Mouse (Mus musculus): ENCODE measurements around the gene Zmynd19.
A peak's percentile ranks its signal among the peaks of the same experiment; 100 is the strongest.
"Not testable (repeated sequence)": the region's sequence is repeated elsewhere in the genome, so short reads cannot be mapped to it uniquely, and the experiment has no call there.

The Zmynd19 gene

DNA sequence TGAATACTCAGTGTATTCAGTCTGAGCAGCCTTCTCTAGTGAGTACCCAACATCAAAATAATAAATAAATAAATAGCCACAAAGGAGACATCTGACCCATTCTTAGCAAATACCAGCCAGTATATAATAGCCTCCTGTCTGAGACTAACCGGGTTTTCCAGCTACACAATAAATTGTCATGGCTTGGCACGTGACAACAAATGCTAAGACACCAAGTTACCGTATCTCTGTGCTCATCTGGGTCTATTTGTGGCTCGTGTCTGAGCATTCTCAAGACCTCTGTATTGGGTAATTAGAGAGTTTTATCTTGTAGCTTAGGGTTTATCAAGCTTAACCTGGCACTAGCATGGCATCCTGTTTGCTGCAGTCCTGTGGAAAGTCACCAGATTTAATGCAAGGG, 7.5 kb upstream of the Zmynd19 start:
- no peak for DNase-seq (ENCODE audit: low read depth, low spot score)

- DNase-seq (ENCODE audit: low read depth, low spot score), result not testable (repeated sequence)
Observed at GRCm38 (mm10) chr2:24944304-24944703, 5.3 kb upstream of the Zmynd19 start.

GRCm38 (mm10) chr2:24950189-24950535, 570 bp downstream of the Zmynd19 start:
- no peak for DNase-seq (ENCODE audit: low read depth, low spot score)

DNA sequence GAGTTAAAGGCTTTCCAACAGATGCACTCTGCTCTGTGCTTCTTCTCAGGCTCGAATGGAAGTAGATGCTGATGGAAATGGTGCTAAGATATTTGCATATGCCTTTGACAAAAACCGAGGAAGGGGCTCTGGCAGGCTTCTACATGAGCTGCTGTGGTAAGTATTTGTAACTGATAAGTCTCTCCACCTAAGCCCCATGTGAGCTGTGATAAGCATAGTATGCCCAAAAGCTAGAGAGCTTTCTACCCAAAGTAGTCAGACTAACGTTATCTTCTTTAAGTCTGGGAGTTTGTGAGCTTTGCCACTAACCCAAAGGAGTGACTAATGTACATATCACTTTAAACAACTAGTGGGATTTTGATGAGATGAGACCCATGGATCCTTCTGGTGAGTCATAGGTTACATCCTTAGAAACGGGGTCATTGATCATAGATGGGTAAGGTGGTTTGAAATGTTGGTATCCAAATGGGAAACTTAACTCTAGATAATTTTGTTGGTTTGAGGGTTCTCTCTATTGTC, 3.0 kb downstream of the Zmynd19 start:
- DNase-seq (ENCODE audit: low read depth, low spot score), result no peak

DNA sequence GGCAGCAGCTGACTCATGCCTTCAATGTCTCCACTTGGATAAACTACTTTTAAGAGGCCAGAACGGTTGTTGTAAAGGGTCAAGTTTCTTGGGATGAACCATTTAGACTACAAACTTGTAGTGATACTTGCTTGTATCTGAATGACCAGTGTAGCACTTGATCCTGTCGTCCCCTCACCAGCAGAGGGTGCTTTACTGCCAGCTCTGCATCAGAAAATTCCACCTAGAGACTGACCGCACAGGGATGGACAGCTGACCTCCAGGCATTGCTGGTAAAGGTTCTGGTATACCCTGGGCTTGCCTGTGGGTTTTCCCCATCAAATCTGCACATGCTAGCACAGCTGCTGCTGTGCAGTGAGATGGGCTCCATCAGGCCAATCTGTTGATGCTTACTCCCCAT, 11.3 kb downstream of the Zmynd19 start:
- DNase-seq (ENCODE audit: low read depth, low spot score), result peak; percentile 8

GRCm38 (mm10) chr2:24962304-24963000, 12.9 kb downstream of the Zmynd19 start, which contains the start of gene Dph7:
Gene Dph7 (plus strand): TSS chr2:24962400.
- peak; percentile 81 for DNase-seq (ENCODE audit: low read depth, low spot score)

- no peak for DNase-seq (ENCODE audit: low read depth, low spot score)
Observed at GRCm38 (mm10) chr2:24970386-24970785, 20.8 kb downstream of the Zmynd19 start.

GRCm38 (mm10) chr2:24974452-24974851, 24.9 kb downstream of the Zmynd19 start:
- not testable (repeated sequence) for DNase-seq (ENCODE audit: low read depth, low spot score)

DNA sequence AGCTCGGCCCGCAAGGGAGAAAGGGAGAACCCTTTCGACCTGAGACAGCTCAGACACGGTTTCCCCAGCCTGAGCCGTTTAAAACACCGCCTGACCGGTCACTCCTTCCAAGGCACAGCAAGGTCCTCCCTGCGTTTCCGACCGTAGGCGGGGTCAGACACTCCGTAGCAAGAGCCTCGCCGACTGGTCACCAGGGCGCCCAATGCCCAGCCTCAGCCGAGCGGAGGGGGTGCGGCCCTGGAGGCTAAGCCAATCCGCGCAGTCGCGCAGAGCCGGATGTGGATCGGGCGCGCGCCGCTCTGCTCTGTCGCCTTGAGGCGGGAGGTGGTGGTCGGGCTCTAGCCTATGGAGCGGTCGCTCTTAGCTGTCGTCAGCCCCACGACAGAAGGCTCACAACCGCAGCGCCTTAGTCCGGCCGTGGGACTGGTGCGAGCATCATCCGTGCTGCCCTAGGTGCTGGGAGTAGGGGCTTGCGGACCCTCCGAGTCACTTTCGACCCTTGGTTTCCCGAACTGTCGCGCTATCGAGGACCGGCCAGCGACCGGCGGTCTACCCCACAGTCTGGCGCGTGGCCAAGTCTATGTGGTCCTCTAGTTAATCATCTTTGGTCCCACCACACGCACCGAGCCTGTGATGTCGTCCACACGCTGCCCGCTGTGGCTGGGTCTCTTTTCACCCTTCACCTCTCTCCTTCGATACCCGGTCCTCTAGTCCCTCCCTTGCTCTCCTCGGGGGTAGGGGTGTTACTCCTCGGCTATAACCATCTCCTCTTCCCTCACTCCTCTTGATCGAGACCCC, 25.5 kb downstream of the Zmynd19 start, which contains the start of gene Mrpl41:
Mrpl41 (minus strand) TSS at position 193 of the 798 bp plus-strand sequence.
- DNase-seq (ENCODE audit: low read depth, low spot score), result peak; percentile 98

GRCm38 (mm10) chr2:24975704-24976297, 26.2 kb downstream of the Zmynd19 start, which contains the start of gene Pnpla7:
Gene Pnpla7 (plus strand): TSS chr2:24976033.
- peak; percentile 73 for DNase-seq (ENCODE audit: low read depth, low spot score)

DNA sequence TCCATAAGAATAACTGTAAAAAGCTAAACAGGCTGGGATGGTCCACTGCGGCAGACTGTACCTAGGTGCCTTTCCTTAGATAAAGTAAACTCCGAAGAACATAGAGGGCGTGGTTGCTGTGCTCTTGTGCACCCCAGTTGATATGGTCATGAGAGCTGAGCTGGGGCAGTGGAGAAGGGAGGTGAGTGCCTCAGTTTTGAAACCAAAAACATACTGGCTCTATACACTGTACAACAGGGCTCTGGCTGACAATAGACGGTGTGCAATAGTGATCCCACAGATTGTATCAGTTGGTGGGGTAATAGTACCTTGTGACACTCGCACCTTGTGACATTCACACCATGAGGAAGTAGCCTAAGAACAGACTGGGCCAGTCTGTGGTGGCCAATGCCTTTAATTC, 27.4 kb downstream of the Zmynd19 start:
- DNase-seq (ENCODE audit: low read depth, low spot score), result no peak

- DNase-seq (ENCODE audit: low read depth, low spot score), result no peak
Observed at GRCm38 (mm10) chr2:24987762-24988161, 38.2 kb downstream of the Zmynd19 start.

GRCm38 (mm10) chr2:24995332-24995731, 45.7 kb downstream of the Zmynd19 start:
- DNase-seq (ENCODE audit: low read depth, low spot score), result peak; percentile 22

DNA sequence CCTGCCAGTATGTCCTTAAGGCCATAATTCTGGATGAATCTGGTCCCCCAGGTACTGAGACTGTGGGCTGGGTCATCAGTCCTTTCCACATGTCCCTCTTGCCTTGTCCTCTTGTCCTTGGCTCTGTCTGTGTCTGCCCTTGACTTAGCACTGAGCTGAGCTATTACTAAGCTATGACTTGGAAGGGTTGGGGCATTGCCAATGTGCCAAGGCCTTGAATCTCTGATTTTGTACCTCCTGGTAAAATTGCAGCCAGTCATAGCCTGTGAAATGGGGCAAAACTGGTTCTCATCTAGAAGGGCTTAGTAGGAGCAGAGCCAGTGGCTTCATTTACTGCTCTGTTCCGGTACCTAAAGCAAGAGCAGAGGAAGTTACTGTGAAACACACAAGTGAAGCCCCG, 46.9 kb downstream of the Zmynd19 start:
- no peak for DNase-seq (ENCODE audit: low read depth, low spot score)

- DNase-seq (ENCODE audit: low read depth, low spot score), result no peak
Observed at GRCm38 (mm10) chr2:25000544-25001235, 51.1 kb downstream of the Zmynd19 start.

GRCm38 (mm10) chr2:25003946-25004786, 54.6 kb downstream of the Zmynd19 start:
- DNase-seq (ENCODE audit: low read depth, low spot score), result no peak

DNA sequence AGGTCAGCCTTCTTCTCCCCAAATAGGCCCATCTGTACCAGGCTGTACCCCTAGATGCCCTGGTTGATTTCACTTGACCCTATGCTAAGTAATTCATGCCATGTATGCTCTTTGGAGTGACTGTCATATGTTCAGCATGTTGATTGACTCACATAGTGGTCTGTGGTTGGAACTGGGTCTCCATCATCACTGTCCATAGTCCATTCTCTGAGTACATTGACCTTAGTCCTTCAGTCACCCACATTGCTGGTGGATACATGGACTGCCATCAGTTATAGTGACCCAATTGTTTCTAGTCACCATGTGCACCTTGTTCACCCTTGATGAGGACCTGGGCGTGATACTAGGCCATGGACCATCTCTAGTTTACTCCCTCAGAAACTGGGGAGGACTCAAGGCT, 57.2 kb downstream of the Zmynd19 start:
- no peak for DNase-seq (ENCODE audit: low read depth, low spot score)

DNA sequence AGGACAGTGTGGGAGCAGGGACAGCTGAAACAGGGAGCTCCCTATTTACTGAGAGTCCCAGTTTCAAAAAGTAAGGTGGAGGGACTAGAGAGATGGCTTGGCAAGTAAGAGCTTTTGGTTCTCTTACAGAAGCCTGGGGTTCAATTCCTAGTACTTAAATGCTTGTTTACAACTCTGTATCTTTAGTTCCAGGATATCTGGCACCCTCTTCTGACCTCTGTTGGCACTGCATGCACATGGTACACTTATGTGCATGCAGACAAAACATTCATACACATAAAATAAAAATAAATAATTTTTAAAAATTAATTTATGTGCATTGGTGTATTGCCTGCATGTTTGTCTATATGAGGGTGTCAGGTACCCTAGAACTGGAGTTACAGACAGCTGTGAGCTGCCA, 58.7 kb downstream of the Zmynd19 start:
- DNase-seq (ENCODE audit: low read depth, low spot score), result no peak
